Mouse (Mus musculus) limb, embryonic 12.5 days (tissue): Measurements from ENCODE around the gene Slco1c1. TPM values are rescaled to one million over a fixed set of nuclear protein-coding genes. Genes with fewer than 3 reads are reported as not detected.
"Not testable (repeated sequence)": the region's sequence is repeated elsewhere in the genome, so short reads cannot be mapped to it uniquely, and the experiment has no call there.

Experiments
- ATAC-seq: fragments of 200-750 bp; cut with Nextera tagmentation; 2 replicates; pipeline ENCODE4 v1.8.0; 2017; ENCODE audit warnings: low read depth, moderate TSS enrichment; ENCODE audit not compliant: insufficient number of reproducible peaks, insufficient read depth, low FRiP score, low TSS enrichment
- H3K27ac ChIP-seq: fragments of 300-500 bp; sonication (generic); 2 replicates; pipeline ENCODE4 v1.5.1; 2016; ENCODE audit warnings: mild to moderate bottlenecking, moderate library complexity
- H3K27me3 ChIP-seq: fragments of 300-500 bp; sonication (generic); 2 replicates; pipeline ENCODE4 v1.6.1; 2016; ENCODE audit warnings: mild to moderate bottlenecking, moderate library complexity
- H3K36me3 ChIP-seq: fragments of 300-500 bp; sonication (generic); 2 replicates; pipeline ENCODE4 v1.6.1; 2016; ENCODE audit warnings: mild to moderate bottlenecking, moderate library complexity
- H3K4me1 ChIP-seq: fragments of 300-500 bp; sonication (generic); replicated peaks from 2 replicates; pipeline ENCODE4 v1.6.1; 2016
- H3K4me2 ChIP-seq: fragments of 300-500 bp; sonication (generic); 2 replicates; pipeline ENCODE4 v1.6.1; 2016; ENCODE audit warnings: mild to moderate bottlenecking, moderate library complexity
- H3K4me3 ChIP-seq: fragments of 300-500 bp; sonication (generic); replicated peaks from 2 replicates; pipeline ENCODE4 v1.5.1; 2016; ENCODE audit warnings: mild to moderate bottlenecking
- H3K9ac ChIP-seq: fragments of 300-500 bp; sonication (generic); replicated peaks from 2 replicates; pipeline ENCODE4 v1.6.1; 2016; ENCODE audit warnings: mild to moderate bottlenecking, moderate library complexity
- H3K9me3 ChIP-seq: fragments of 300-500 bp; sonication (generic); 2 replicates; pipeline ENCODE4 v1.6.1; 2016; ENCODE audit warnings: mild to moderate bottlenecking, moderate library complexity
- WGBS: fragments of 180-500 bp; shearing (Covaris S2); methylation state at CpG from one replicate; pipeline ENCODE4 v1.1.7; 2016; 5-methylcytosine and 5-hydroxymethylcytosine counted together
- polyA plus RNA-seq: library from polyadenylated mRNA; unstranded; fragments of >200 nt; fragmentation: Nextera tagmentation; extraction: Ambion mirVana; gene quantifications from 2 replicates; pipeline ENCODE4 v1.2.1, GENCODE M21; 2016

The Slco1c1 gene
- polyA plus RNA-seq, 1 experiment from 2014 or later, result 0.19 TPM

GRCm38 (mm10) chr6:141590002-141590401, 65.8 kb downstream of the Slco1c1 start:
- Histone ChIP-seq H3K9ac (no peak overlapping the region), H3K27ac (no peak overlapping the region), H3K4me2 (no peak overlapping the region), H3K27me3 (no peaks in the 10 kb centered on the region), H3K36me3 (no peaks in the 10 kb centered on the region), H3K4me3 (no peak overlapping the region), H3K9me3 (no peaks in the 10 kb centered on the region), H3K4me1 (peaks cover 9% of the 10 kb centered on the region)
- peak; percentile 59; the same call in 1 of the 2 replicates for ATAC-seq
- WGBS, result 0% methylated on average over 1 of the region's 1 CpGs

GRCm38 (mm10) chr6:141590598-141591200, 66.5 kb downstream of the Slco1c1 start:
- 14% methylated on average over 4 of the region's 4 CpGs for WGBS
- not testable (repeated sequence) for H3K36me3 ChIP-seq, H3K4me2 ChIP-seq, H3K9ac ChIP-seq, H3K4me1 ChIP-seq, H3K27me3 ChIP-seq, H3K27ac ChIP-seq, H3K4me3 ChIP-seq, H3K9me3 ChIP-seq
- ATAC-seq, result peak; percentile 68

DNA sequence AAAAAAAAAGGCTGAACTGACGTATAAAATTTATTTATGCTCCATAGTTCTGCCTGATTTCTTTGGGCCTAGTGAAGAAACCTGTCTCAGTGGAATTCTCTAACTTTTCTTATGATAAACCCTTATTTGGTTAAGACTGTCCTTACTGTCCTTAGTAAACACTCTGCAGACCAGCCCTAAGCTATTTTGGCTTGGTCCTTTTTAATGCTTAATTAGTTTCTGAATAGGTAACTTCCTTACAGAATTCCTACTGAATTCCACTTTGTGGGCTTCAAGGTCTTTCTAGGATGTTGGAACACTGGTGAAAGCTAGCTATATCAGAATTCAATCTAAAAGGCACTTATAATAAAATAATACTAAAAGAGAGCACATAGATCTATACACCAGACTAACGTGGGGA, 71.9 kb downstream of the Slco1c1 start:
- 87% methylated on average over 2 of the region's 2 CpGs for WGBS
- Histone ChIP-seq H3K27ac (no peak overlapping the region), H3K4me2 (no peak overlapping the region), H3K4me1 (no peaks in the 10 kb centered on the region), H3K4me3 (no peak overlapping the region), H3K27me3 (no peaks in the 10 kb centered on the region), H3K9ac (no peak overlapping the region), H3K36me3 (no peaks in the 10 kb centered on the region), H3K9me3 (peaks cover 11% of the 10 kb centered on the region)
- ATAC-seq, result no peak

- 97% methylated on average over 2 of the region's 2 CpGs for WGBS
- H3K4me3 ChIP-seq, result no peak overlapping the region
- H3K27ac ChIP-seq, result no peak overlapping the region
- no peaks in the 10 kb centered on the region for H3K4me1 ChIP-seq
- no peak for ATAC-seq
- no peaks in the 10 kb centered on the region for H3K27me3 ChIP-seq
- H3K36me3 ChIP-seq, result no peaks in the 10 kb centered on the region
- H3K4me2 ChIP-seq, result no peak overlapping the region
- peaks cover 11% of the 10 kb centered on the region for H3K9me3 ChIP-seq
- no peak overlapping the region for H3K9ac ChIP-seq
Observed at GRCm38 (mm10) chr6:141597037-141597436, 72.9 kb downstream of the Slco1c1 start.

GRCm38 (mm10) chr6:141600940-141601339, 76.8 kb downstream of the Slco1c1 start:
- Histone ChIP-seq H3K36me3 (no peaks in the 10 kb centered on the region), H3K9me3 (peaks cover 11% of the 10 kb centered on the region), H3K9ac (no peak overlapping the region), H3K4me1 (no peaks in the 10 kb centered on the region), H3K27me3 (no peaks in the 10 kb centered on the region), H3K4me2 (no peak overlapping the region), H3K27ac (no peak overlapping the region), H3K4me3 (no peak overlapping the region)
- 71% methylated on average over 9 of the region's 9 CpGs for whole genome bisulfite sequencing
- no peak for ATAC-seq

DNA sequence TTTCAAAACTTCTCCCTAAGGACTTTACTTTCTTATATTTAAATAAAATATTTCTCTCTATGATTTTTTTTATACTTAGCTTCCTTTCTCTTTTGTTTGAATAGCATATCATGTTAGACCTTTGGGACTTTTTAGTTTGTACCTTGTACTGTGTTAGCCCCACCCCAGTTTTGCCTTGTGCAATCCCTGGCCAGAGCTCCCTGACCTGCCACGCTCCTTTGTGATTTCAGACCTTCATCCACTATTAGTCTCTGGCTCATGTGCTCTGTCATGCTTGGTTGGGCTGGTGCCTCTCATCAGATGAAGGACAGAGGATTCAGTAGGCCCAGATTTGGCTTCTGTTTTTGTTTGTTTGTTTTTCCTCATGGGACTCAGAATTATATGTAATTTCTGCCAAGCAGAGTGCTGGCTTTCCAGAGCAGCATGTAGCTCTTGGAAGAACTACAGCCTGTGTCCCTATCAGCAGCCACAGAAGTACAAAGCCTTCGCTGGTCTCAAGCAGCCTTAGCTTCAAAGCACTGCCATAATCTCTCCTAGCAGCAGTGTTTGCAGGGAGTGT, 86.6 kb downstream of the Slco1c1 start:
- H3K9me3 ChIP-seq, result no peaks in the 10 kb centered on the region
- ATAC-seq, result no peak
- H3K4me1 ChIP-seq, result no peaks in the 10 kb centered on the region
- H3K36me3 ChIP-seq, result no peaks in the 10 kb centered on the region
- H3K9ac ChIP-seq, result no peak overlapping the region
- H3K27ac ChIP-seq, result no peak overlapping the region
- no peak overlapping the region for H3K4me3 ChIP-seq
- no peaks in the 10 kb centered on the region for H3K27me3 ChIP-seq
- WGBS, result 73% methylated on average over 2 of the region's 2 CpGs
- no peak overlapping the region for H3K4me2 ChIP-seq

DNA sequence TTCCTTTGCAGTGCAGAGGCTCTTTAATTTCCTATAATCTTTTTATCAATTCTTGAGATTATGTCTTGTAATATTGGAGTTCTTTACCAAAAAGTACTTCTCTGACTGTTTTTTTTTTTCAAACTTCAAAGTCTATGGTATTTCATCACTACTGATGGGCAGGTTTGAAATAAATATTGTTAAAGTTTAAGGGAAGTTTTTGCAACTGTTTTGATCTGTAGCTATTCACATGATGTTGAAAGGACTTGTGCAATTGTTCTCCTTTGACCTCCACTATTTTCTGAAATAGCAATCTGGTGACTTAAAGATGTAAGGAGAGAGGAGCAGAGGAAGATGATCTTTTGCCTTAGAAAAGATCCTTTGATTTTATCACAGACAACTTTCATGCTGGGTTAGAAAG, 89.8 kb downstream of the Slco1c1 start:
- Histone ChIP-seq H3K9ac (no peak overlapping the region), H3K36me3 (no peaks in the 10 kb centered on the region), H3K4me3 (no peak overlapping the region), H3K27ac (no peak overlapping the region), H3K4me2 (no peak overlapping the region), H3K4me1 (no peaks in the 10 kb centered on the region), H3K27me3 (no peaks in the 10 kb centered on the region), H3K9me3 (no peaks in the 10 kb centered on the region)
- no peak for ATAC-seq

DNA sequence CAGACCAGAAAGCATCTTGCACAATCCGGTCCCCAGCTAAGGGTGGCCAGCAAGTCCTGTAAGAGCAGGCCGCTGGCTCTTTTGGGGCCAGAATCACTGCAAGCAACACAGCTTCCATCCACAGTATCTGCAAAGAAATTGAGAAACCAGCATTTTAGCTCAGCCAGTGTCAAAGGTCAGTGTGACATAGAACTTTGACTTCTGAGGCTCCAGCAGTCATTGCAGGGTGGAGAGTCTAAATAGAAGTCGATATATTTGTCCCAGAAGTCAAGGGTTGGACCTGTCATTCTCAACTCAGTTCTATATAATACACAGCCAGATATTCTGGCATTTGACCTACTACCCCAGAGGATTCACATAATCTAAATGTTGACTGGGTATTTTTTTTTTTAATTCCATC, 91.2 kb downstream of the Slco1c1 start:
- no peaks in the 10 kb centered on the region for H3K36me3 ChIP-seq
- no peak for ATAC-seq
- H3K4me1 ChIP-seq, result no peaks in the 10 kb centered on the region
- no peak overlapping the region for H3K27ac ChIP-seq
- no peak overlapping the region for H3K4me2 ChIP-seq
- no peak overlapping the region for H3K9ac ChIP-seq
- no peak overlapping the region for H3K4me3 ChIP-seq
- no peaks in the 10 kb centered on the region for H3K27me3 ChIP-seq
- H3K9me3 ChIP-seq, result no peaks in the 10 kb centered on the region
- 90% methylated on average over 3 of the region's 3 CpGs for whole genome bisulfite sequencing

Other genes starting within 250 kb of the Slco1c1 start
- gene Slco1b2, start 105.2 kb downstream of the Slco1c1 start, polyA plus RNA-seq, result not detected in 2 replicates
- gene Gm5724, start 249.4 kb downstream of the Slco1c1 start, polyA plus RNA-seq, result not detected in 2 replicates